Mouse (Mus musculus) CH12.LX (cell line): Measurements from ENCODE around the gene Pxdc1. TPM values are rescaled to one million over a fixed set of nuclear protein-coding genes. Genes with fewer than 3 reads are reported as not detected.
A peak's percentile ranks its signal among the peaks of the same experiment; 100 is the strongest.

Source experiments
- DNase-seq: peaks from one replicate; pipeline ENCODE4 v3.0.0-alpha.2; 2013; ENCODE audit errors: extremely low read depth
- H3K27ac ChIP-seq: 2 replicates; pipeline ENCODE4 v1.5.1; 2012; ENCODE audit warnings: low read depth, mild to moderate bottlenecking, control low read depth, moderate library complexity; ENCODE audit not compliant: insufficient read depth
- H3K27me3 ChIP-seq: replicated peaks from 2 replicates; pipeline ENCODE3; 2012; ENCODE audit warnings: inconsistent platforms
- H3K36me3 ChIP-seq, 2 experiments: replicated peaks in 1 of 2; 2 replicates each; pipeline versions ENCODE3 to v1.6.1; 2012; ENCODE audit warnings: inconsistent platforms in 1 of 2, low read length in 1 of 2, mild to moderate bottlenecking in 1 of 2, mixed read lengths in 1 of 2, moderate library complexity in 1 of 2; ENCODE audit not compliant: control insufficient read depth in 1 of 2, insufficient read depth in 1 of 2
- H3K4me1 ChIP-seq, 2 experiments: 2 replicates each; pipeline ENCODE4 v1.6.1; 2012; ENCODE audit warnings: inconsistent platforms in 1 of 2, moderate library complexity in 1 of 2; ENCODE audit not compliant: insufficient read depth in 2 of 2, control insufficient read depth in 1 of 2
- H3K4me2 ChIP-seq: 2 replicates; pipeline ENCODE4 v1.6.1; 2012; ENCODE audit warnings: low read depth, mild to moderate bottlenecking, control low read depth; ENCODE audit not compliant: poor library complexity, insufficient read depth, severe bottlenecking
- H3K4me3 ChIP-seq, 3 experiments: fragments of 150-350 bp in 1 of 3; sonication (generic) in 1 of 3; replicated peaks in 1 of 3; 2 replicates each; pipeline versions ENCODE3 to v1.5.1; 2011 to 2012; ENCODE audit warnings: low read depth in 2 of 3, low read length in 2 of 3, mild to moderate bottlenecking in 2 of 3, moderate library complexity in 2 of 3, control low read depth in 1 of 3, improper control_type of control experiment in 1 of 3, inconsistent platforms in 1 of 3, mixed read lengths in 1 of 3; ENCODE audit not compliant: poor library complexity in 1 of 3
- H3K79me2 ChIP-seq: replicated peaks from 2 replicates; pipeline ENCODE4 v1.6.1; 2012; ENCODE audit warnings: mild to moderate bottlenecking, moderate library complexity; ENCODE audit not compliant: control insufficient read depth, poor library complexity, insufficient read depth, severe bottlenecking; ENCODE audit errors: extremely low read depth
- H3K9ac ChIP-seq: 2 replicates; pipeline ENCODE4 v1.6.1; 2012; ENCODE audit warnings: low read depth, mild to moderate bottlenecking, control low read depth, moderate library complexity; ENCODE audit not compliant: insufficient read depth
- H3K9me3 ChIP-seq: replicated peaks from 2 replicates; pipeline ENCODE3; 2012; ENCODE audit warnings: low read length, inconsistent platforms, mixed read lengths
- BHLHE40 ChIP-seq: IDR thresholded peaks from 2 replicates; pipeline ENCODE4 v1.6.1; 2011; ENCODE audit warnings: mild to moderate bottlenecking, low read depth, low read length, improper control_type of control experiment
- CHD2 ChIP-seq: IDR thresholded peaks from 2 replicates; pipeline ENCODE4 v1.6.1; 2011; ENCODE audit warnings: low read length, improper control_type of control experiment
- E2F4 ChIP-seq: IDR thresholded peaks from 2 replicates; pipeline ENCODE4 v1.6.1; 2011; ENCODE audit warnings: low read depth, low read length, improper control_type of control experiment; ENCODE audit not compliant: insufficient replicate concordance
- EP300 ChIP-seq: IDR thresholded peaks from 2 replicates; pipeline ENCODE4 v1.6.1; 2011; ENCODE audit warnings: low read length, improper control_type of control experiment
- ETS1 ChIP-seq: conservative IDR thresholded peaks from 2 replicates; pipeline ENCODE4 v1.6.1; 2012; ENCODE audit warnings: low read depth, mild to moderate bottlenecking, inconsistent platforms, low read length, improper control_type of control experiment, moderate library complexity
- GABPA ChIP-seq: IDR thresholded peaks from 2 replicates; pipeline ENCODE4 v1.6.1; 2012; ENCODE audit warnings: low read depth, low read length, improper control_type of control experiment, inconsistent platforms; ENCODE audit not compliant: insufficient replicate concordance
- IRF4 ChIP-seq: IDR thresholded peaks from 2 replicates; pipeline ENCODE4 v1.6.1; 2014; ENCODE audit warnings: low read depth, mild to moderate bottlenecking, inconsistent platforms, low read length, improper control_type of control experiment
- JUN ChIP-seq: IDR thresholded peaks from 2 replicates; pipeline ENCODE4 v1.6.1; 2011; ENCODE audit warnings: low read depth, mild to moderate bottlenecking, low read length, improper control_type of control experiment, moderate library complexity; ENCODE audit not compliant: insufficient read depth
- KAT2A ChIP-seq: IDR thresholded peaks from 2 replicates; pipeline ENCODE4 v1.6.1; 2012; ENCODE audit warnings: low read length, improper control_type of control experiment, inconsistent platforms; ENCODE audit not compliant: insufficient replicate concordance
- MAFK ChIP-seq: IDR thresholded peaks from 2 replicates; pipeline ENCODE4 v1.6.1; 2011; ENCODE audit warnings: low read length, improper control_type of control experiment; ENCODE audit not compliant: insufficient replicate concordance
- MEF2A ChIP-seq: IDR thresholded peaks from 2 replicates; pipeline ENCODE4 v1.6.1; 2014; ENCODE audit warnings: low read depth, mild to moderate bottlenecking, inconsistent platforms, low read length, improper control_type of control experiment, borderline replicate concordance
- NELFE ChIP-seq: IDR thresholded peaks from 2 replicates; pipeline ENCODE4 v1.6.1; 2011; ENCODE audit warnings: low read depth, low read length, improper control_type of control experiment
- PAX5 ChIP-seq: IDR thresholded peaks from 2 replicates; pipeline ENCODE4 v1.6.1; 2012; ENCODE audit warnings: low read length, inconsistent platforms, mixed read lengths
- POLR2A ChIP-seq: IDR thresholded peaks from 2 replicates; pipeline ENCODE4 v1.6.1; 2011; ENCODE audit warnings: low read depth, mild to moderate bottlenecking, improper control_type of control experiment, low read length
- POLR2AphosphoS2 ChIP-seq: IDR thresholded peaks from 2 replicates; pipeline ENCODE4 v1.6.1; 2011; ENCODE audit warnings: low read depth, low read length, improper control_type of control experiment
- RAD21 ChIP-seq: IDR thresholded peaks from 2 replicates; pipeline ENCODE4 v1.6.1; 2011; ENCODE audit warnings: low read depth, mild to moderate bottlenecking, low read length, improper control_type of control experiment, moderate library complexity
- SIN3A ChIP-seq: IDR thresholded peaks from 2 replicates; pipeline ENCODE4 v1.6.1; 2012; ENCODE audit warnings: low read length, improper control_type of control experiment, inconsistent platforms
- ZC3H11A ChIP-seq: IDR thresholded peaks from 2 replicates; pipeline ENCODE4 v1.6.1; 2012; ENCODE audit warnings: low read depth, mild to moderate bottlenecking, inconsistent platforms, low read length, improper control_type of control experiment
- ZKSCAN1 ChIP-seq: IDR thresholded peaks from 2 replicates; pipeline ENCODE4 v1.6.1; 2012; ENCODE audit warnings: low read depth, inconsistent platforms, low read length, improper control_type of control experiment, borderline replicate concordance
- ZMIZ1 ChIP-seq: IDR thresholded peaks from 2 replicates; pipeline ENCODE4 v1.6.1; 2012; ENCODE audit warnings: low read depth, mild to moderate bottlenecking, inconsistent platforms, low read length, improper control_type of control experiment
- dilution Hi-C: fragments of 300-500 bp; cut with MboI; formaldehyde crosslinking; loops from 2 replicates; pipeline ENCODE4 v1.14.3; 2020; ENCODE audit warnings: low sequenced_read_pairs; ENCODE audit not compliant: extremely low pct_unique_long_range_greater_than_20kb, extremely low pct_ligation_motif_present
- in situ Hi-C: fragments of 300-500 bp; cut with MboI; formaldehyde crosslinking; loops from 3 replicates; pipeline ENCODE4 v1.14.3; 2019; ENCODE audit warnings: low sequenced_read_pairs, low pct_ligation_motif_present, low pct_unique_long_range_greater_than_20kb, mixed read lengths
- polyA plus RNA-seq: library from polyadenylated mRNA; unstranded; fragments of >175 nt; gene quantifications from 2 replicates; pipeline ENCODE4 v1.2.1, GENCODE M21; 2012; ENCODE audit warnings: low read depth; ENCODE audit not compliant: insufficient read length
- total RNA-seq, 2 experiments: library from RNA; depleted of rRNA; stranded (reverse); fragments of 300-350 nt in 1 of 2; fragments of >200 nt in 1 of 2; gene quantifications; 2 replicates each; pipeline ENCODE4 v1.2.3; 2012 to 2014

Pxdc1 gene
- total and polyA plus RNA-seq, 3 experiments, result not detected

DNA sequence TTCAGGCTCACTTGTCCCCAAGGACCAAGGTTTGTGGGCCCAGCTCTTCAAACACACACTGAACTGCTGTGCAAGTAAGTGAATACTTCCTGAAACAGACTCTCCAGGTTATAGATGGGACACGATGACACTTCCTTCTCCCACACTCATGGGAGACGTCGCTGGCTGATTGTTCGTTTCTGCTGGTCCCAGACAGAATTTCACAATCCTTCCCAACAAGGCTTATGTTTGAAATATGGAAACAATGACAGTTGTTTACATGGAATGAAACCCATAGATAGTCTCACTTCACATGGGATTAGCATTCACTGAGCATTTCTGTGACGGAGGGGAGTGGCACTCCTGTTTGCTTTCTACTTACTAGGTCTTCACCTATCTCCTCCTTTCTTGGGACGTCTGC, 39.8 kb upstream of the Pxdc1 start:
- dilution Hi-C loops (no loop called here), in situ Hi-C loops (no loop called here)
- Histone ChIP-seq H3K4me1 (peaks cover 12 to 42% of the 10 kb centered on the region in 2 experiments), H3K27ac (no peak overlapping the region), H3K4me3 (no peak overlapping the region), H3K27me3 (no peaks in the 10 kb centered on the region), H3K79me2 (no peaks in the 10 kb centered on the region), H3K36me3 (no peaks in the 10 kb centered on the region), H3K9me3 (no peaks in the 10 kb centered on the region), H3K4me2 (no peak overlapping the region), H3K9ac (no peak overlapping the region)
- no peak for DNase-seq
- TF ChIP-seq MEF2A (no peak), SIN3A (no peak), KAT2A (no peak), ZC3H11A (no peak), PAX5 (no peak), MAFK (no peak)

DNA sequence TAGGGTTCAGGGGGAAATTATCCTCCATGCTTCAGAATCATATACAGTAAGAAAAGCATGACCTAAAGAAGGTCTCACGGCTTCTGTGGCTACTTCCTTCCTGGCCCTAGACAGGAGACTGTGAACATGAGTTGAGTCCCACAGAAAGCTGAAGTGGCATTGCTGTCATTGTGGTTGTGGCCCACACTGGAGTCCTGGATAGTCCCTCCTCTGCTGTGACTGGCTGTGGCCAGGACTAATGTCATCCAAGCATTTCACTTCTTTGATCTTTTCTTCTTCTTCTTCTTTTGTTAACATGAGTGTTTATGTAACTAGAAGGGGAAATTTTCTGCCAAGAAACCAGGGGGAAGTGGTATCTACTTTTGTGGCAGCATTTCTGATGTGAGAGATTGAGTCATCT, 37.8 kb upstream of the Pxdc1 start:
- DNase-seq, result peak; percentile 67
- no peak overlapping the region for H3K27ac ChIP-seq
- dilution Hi-C loops, result no loop called here

More for the DNA sequence above, 37.8 kb upstream of the Pxdc1 start:
- Histone ChIP-seq H3K4me3 (no peak overlapping the region), H3K36me3 (no peaks in the 10 kb centered on the region), H3K4me1 (peaks cover 11 to 32% of the 10 kb centered on the region in 2 experiments), H3K79me2 (no peaks in the 10 kb centered on the region), H3K27me3 (no peaks in the 10 kb centered on the region), H3K9me3 (no peaks in the 10 kb centered on the region), H3K4me2 (0 out of 2 replicates have a peak overlapping the region, but pooled peaks have one; percentile 26), H3K9ac (no peak overlapping the region)
- TF ChIP-seq POLR2A (no peak), GABPA (no peak), E2F4 (no peak), EP300 (peak; percentile 67), NELFE (no peak), MAFK (no peak), RAD21 (no peak), JUN (no peak), CHD2 (0 out of 2 replicates have a peak, but pooled peaks have one; percentile 4), ETS1 (peak; percentile 32; the same call in 1 of the 2 replicates), POLR2AphosphoS2 (no peak), ZKSCAN1 (no peak), IRF4 (peak; percentile 12; the same call in 1 of the 2 replicates), BHLHE40 (peak; percentile 40; the same call in 1 of the 2 replicates), ZMIZ1 (no peak)
- in situ Hi-C loops, result no loop called here
